Mouse (Mus musculus) inflammation-experienced regulatory T-cells, adult 6 months (primary cell): ENCODE measurements around the gene Sirt4. TPM values are rescaled to one million over a fixed set of nuclear protein-coding genes. Genes with fewer than 3 reads are reported as not detected.
A peak's percentile ranks its signal among the peaks of the same experiment; 100 is the strongest.
"Not testable (repeated sequence)": the region's sequence is repeated elsewhere in the genome, so short reads cannot be mapped to it uniquely, and the experiment has no call there.

Experiments
- ATAC-seq: one replicate; pipeline ENCODE4 v1.8.0; 2017
- polyA plus RNA-seq, 3 experiments: library from polyadenylated mRNA; unstranded; fragments of 100-300 nt; shearing (Covaris generic); gene quantifications; one replicate each; pipeline ENCODE4 v1.2.1; 2017

Sirt4 gene
- polyA plus RNA-seq, 3 experiments from 2014 or later, result 12.0 to 18.5 (median 14.8) TPM

DNA sequence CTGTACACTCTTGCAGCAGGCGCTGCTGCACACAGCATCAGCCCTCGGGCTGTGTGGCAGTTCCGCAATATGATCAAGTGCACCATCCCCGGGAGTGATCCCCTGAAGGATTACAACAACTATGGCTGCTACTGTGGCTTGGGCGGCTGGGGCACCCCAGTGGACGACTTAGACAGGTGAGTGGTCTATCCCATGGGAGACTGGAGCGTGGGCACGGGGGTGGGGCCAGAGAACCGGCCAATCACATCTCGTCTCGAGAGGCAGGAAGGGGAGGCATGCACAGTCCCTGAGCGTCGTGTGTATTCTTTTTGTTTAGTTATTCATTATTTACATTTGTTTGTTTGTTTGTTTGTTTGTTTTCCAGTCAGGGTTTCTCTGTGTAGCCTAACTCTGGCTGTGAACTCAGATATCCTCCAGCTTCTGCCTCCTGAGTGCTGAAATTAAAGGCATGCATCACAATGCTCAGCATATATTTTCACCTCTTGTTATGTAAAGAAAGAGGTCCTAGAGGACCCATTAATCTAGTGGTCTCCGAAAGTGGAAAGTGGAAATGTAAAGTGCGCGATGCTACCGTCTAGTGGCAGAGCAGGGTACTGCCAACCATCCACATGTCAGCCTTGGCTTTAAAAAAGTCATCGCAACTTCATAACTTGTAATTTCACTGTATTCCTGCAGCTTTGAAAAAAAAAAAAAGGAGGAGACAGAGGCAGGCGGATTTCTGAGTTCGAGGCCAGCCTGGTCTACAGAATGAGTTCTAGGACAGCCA, 13.6 kb downstream of the Sirt4 start:
- peak; percentile 32 for ATAC-seq

- ATAC-seq, result no peak
Observed at GRCm38 (mm10) chr5:115469791-115470190, 14.7 kb downstream of the Sirt4 start.

DNA sequence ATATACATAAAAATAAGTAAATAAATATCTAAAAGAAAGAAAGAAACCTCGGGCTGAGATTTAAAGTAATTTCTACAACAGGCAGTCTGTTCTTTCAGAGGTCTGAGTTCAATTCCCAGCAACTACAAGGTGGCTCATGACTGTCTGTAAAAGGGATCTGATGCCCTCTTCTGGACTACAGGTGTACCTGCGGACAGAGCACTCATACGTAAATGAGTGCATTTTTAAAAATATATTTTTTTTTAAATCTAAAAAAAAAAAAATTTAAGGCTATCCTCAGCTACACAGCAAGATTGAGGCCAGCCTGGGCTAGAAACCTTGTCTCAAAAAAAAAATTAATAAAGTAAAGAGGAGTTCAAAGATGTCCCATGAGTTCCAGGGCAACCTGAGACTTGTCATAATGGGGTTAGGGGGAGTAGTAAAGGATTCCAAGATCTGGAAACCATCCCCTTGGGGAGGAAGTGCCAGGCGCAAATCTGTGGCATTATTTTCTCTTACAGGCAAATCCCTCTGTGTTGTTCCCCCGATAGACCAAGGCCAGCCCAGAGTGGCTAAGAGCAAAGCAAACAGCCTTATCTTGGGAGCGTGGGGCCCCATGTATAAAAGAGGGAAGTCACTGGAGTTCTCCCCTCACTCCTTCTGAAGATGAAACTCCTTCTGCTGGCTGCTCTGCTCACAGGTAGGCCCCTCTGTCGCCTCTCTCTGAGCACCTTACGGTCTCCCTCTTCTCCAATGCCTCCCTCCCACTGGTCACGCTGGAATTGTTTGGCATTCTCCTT, 18.7 kb downstream of the Sirt4 start, which contains the start of gene Pla2g1b:
TSS of gene Pla2g1b (plus strand) at position 621 of the 779 bp plus-strand sequence.
- no peak for ATAC-seq

DNA sequence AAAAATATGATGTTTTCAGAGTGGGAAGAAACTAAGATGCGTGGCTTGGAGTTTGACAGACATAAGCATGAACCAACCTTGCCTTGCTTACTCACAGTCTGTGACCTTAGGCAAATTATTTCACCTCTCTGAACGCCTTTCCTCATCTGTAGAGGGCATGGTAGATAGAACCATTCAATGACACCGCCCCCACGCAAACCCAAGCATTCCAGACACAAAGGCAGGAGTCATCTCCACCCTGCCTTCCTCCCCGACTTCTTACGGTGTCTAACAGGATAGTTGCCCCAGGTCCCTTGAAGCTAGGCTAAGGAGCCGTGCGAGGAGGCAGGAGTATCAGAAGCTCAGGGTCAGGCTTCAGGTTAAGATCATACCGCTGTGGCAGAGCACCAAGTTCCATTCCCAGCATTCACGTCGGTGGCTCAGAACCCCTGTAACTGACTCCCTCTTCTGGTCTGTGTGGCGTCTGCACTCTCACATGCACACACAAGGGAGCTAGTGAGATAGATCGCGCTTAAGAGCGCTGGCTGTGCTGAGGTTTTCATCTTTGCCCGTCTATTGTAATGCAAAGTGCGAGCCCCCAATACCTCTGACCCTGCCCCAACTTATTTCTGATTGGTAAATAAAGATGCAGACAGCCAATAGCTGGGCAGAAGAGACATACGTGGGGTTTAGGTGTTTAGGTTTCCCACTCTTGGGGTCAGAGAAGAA, 20.0 kb downstream of the Sirt4 start:
- no peak for ATAC-seq

- no peak for ATAC-seq
Observed at GRCm38 (mm10) chr5:115458918-115459317, 25.6 kb downstream of the Sirt4 start.

GRCm38 (mm10) chr5:115455838-115456237, 28.7 kb downstream of the Sirt4 start:
- no peak for ATAC-seq

GRCm38 (mm10) chr5:115454422-115455090, 30.0 kb downstream of the Sirt4 start:
- no peak for ATAC-seq

DNA sequence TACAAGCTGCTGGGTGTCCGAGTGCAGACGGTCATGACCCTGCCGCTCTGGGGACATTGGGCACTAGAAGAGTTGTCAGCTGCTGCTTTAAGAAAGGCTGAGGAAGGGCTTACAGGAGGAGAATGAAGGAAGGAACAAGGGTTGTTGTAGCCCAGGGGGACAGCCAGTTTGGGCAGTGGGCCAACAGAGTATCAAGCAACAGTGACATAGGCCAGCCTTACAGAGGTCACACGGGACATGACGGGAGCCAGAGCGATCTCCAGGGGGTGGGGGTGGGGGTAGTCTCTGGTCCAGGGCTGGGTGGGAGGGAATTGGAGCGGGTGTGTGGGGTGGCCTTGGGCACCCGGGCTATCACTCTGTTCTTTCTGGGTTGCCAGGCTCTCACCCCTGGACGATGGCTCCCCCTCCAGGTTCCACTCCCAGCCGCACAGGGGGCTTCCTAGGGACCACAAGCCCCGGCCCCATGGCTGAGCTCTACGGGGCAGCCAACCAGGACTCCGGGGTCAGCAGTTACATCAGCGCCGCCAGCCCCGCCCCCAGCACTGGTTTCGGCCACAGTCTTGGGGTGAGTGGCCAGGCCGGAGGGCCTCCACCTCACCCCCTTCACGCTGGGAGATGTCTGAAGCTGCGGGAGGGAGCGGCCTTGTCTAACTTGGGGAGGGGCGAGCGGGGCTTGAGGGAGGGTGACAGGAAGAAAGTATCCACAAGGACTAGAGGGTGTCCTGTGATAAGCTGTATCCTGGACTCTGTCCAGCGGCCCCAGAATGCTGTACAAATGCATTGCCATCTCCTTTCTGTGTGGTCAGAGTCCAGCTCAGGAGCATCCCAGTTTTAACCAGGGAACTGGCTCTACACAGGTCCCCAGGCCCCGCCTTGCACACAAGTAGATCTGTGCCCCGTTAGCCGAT, 33.9 kb downstream of the Sirt4 start:
- no peak for ATAC-seq

GRCm38 (mm10) chr5:115449247-115449646, 35.3 kb downstream of the Sirt4 start:
- ATAC-seq, result no peak

GRCm38 (mm10) chr5:115447108-115447507, 37.4 kb downstream of the Sirt4 start:
- ATAC-seq, result no peak

GRCm38 (mm10) chr5:115444130-115444529, 40.4 kb downstream of the Sirt4 start:
- no peak for ATAC-seq

- ATAC-seq, result not testable (repeated sequence)
Observed at GRCm38 (mm10) chr5:115442663-115443062, 41.9 kb downstream of the Sirt4 start.

DNA sequence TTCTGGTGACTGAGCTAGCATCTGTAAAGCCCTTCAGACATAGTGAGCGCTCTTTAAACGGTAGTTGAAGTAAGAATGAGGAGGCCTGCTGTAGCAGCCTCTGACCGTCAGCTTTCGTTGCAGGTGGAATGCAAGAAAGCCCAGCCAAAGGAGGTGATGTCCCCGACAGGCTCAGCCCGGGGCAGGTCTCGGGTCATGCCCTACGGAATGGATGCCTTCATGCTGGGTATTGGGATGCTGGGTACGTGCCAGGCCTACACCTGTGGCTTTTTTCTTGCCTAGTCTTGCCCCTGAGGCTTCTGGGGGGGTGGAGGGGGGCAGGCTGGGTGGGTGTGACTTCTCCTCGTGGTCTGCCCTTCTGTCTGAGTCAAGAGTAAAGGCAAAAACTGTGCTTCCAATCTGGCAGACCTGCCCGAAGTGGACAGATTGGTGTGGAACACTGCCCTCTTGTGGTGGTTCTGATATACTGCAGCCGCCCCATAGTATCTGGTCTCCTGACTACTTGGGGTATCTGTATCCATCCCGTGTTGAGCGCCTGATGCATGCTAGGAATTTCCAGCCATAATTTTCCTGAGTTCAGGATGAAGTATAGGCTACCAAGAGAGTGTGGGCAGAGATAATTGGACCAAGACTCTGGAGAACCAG, 43.2 kb downstream of the Sirt4 start:
- ATAC-seq, result no peak

GRCm38 (mm10) chr5:115438667-115439066, 45.9 kb downstream of the Sirt4 start:
- ATAC-seq, result no peak

GRCm38 (mm10) chr5:115437945-115438315, 46.6 kb downstream of the Sirt4 start:
- ATAC-seq, result no peak

- no peak for ATAC-seq
Observed at GRCm38 (mm10) chr5:115437242-115437944, 47.1 kb downstream of the Sirt4 start.

GRCm38 (mm10) chr5:115436421-115437124, 48.0 kb downstream of the Sirt4 start:
- no peak for ATAC-seq

DNA sequence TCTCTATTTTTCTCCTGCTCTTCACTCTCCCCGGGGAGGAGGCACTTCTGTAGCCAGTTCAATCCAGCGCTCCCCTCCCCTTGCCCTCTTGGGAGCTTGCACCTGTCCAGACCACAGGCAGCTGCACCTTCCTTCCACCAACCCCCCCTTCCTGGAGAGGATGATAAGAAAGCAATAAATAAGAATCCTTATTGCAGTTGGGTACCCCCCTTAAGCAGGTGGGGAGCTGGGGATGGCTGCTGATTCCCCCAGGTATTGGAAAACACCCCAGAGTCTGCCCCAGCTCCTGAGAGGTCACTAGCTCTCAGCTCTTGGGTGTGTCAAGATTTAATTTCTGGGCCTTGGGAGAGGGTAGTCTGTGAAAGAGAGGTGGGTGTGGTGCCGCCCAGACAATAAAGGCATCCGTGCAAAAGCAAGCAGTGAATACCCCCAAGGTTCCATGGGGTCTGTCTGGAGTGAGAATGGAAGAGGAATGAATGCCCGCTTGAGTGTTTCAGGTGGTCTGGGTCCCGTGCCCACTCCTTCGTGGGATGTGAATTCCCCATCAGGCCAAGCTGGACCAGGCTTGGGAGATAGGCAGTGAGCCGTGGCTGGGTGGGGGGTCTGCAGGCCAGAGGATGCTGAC, 48.7 kb downstream of the Sirt4 start:
- ATAC-seq, result no peak
